Mouse (Mus musculus) A20 (cell line): ENCODE results near the gene Gm10436.
"Not testable (repeated sequence)": the region's sequence is repeated elsewhere in the genome, so short reads cannot be mapped to it uniquely, and the experiment has no call there.

Experiments
- DNase-seq: peaks from one replicate; pipeline ENCODE4 v3.0.0-alpha.2; 2011; ENCODE audit warnings: low read depth, low spot score

Gm10436 gene

GRCm38 (mm10) chr12:88182008-88182407 is at the start of gene Gm10436:
Gene Gm10436 (minus strand): TSS chr12:88182108.
- DNase-seq, result not testable (repeated sequence)

GRCm38 (mm10) chr12:88219445-88219844 is 37.5 kb upstream of the Gm10436 start:
- DNase-seq, result no peak

GRCm38 (mm10) chr12:88218059-88218458 is 36.2 kb upstream of the Gm10436 start:
- not testable (repeated sequence) for DNase-seq

- DNase-seq, result no peak
These were observed 32.7 kb upstream of the Gm10436 start for GRCm38 (mm10) chr12:88214641-88215040.

- not testable (repeated sequence) for DNase-seq
These were observed 29.6 kb upstream of the Gm10436 start for GRCm38 (mm10) chr12:88211458-88211857.

GRCm38 (mm10) chr12:88202856-88203255 is 20.9 kb upstream of the Gm10436 start:
- DNase-seq, result no peak
